Mouse (Mus musculus): ENCODE results near the gene Ldb2. TPM values are rescaled to one million over a fixed set of nuclear protein-coding genes. Genes with fewer than 3 reads are reported as not detected.
A peak's percentile ranks its signal among the peaks of the same experiment; 100 is the strongest.

The Ldb2 gene
- 24.3 and 30.9 TPM in 2 replicates for polyA plus RNA-seq (2016; fragmentation: Nextera tagmentation; extraction: Ambion mirVana)

- WGBS: 2% methylated on average over 19 of the region's 19 CpGs
- no peaks in the 10 kb centered on the region for H3K9me3 ChIP-seq
- peak within 1 kb of the TSS; percentile 83 for H3K27ac ChIP-seq (replicated peaks)
- peak within 1 kb of the TSS; percentile 56 for H3K4me3 ChIP-seq
- no peaks in the 10 kb centered on the region for H3K36me3 ChIP-seq (replicated peaks)
- peak; percentile 84 for DNase-seq (ENCODE audit: low spot score)
- H3K4me1 ChIP-seq: peaks cover 52% of the 10 kb centered on the region
- H3K27me3 ChIP-seq (replicated peaks; ENCODE audit: low read depth, poor library complexity, severe bottlenecking): no peaks in the 10 kb centered on the region
These were observed at the start of gene Ldb2 for GRCm38 (mm10) chr5:44799053-44799860. Gene Ldb2 (minus strand): TSS chr5:44799680.

DNA sequence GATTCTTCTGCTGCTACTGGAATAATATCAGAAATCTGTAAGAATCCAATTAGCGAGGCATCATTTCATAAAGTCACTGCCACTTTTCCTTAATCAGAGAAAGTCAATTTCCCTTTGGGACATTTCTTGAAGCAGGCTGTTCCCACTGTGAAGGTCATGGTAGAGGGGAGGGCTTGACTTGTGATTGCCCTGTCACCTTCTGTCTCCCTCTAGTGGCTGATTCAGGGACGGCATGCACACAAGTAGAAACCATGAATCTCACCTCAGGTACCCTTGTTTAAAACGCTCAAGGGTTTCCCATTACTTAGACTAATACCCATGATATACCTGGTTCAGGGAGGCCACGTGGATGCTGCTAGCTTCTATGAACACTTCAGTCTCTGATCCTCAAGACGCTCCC lies 31.8 kb upstream of the Ldb2 start:
- WGBS: 62% methylated on average over 5 of the region's 5 CpGs
- DNase-seq (ENCODE audit: low spot score): peak; percentile 18
- Histone ChIP-seq H3K36me3 (replicated peaks) (no peaks in the 10 kb centered on the region), H3K9me3 (no peaks in the 10 kb centered on the region), H3K27ac (replicated peaks) (no peak overlapping the region), H3K4me1 (no peaks in the 10 kb centered on the region), H3K4me3 (no peak overlapping the region), H3K27me3 (replicated peaks; ENCODE audit: low read depth, poor library complexity, severe bottlenecking) (no peaks in the 10 kb centered on the region)

DNA sequence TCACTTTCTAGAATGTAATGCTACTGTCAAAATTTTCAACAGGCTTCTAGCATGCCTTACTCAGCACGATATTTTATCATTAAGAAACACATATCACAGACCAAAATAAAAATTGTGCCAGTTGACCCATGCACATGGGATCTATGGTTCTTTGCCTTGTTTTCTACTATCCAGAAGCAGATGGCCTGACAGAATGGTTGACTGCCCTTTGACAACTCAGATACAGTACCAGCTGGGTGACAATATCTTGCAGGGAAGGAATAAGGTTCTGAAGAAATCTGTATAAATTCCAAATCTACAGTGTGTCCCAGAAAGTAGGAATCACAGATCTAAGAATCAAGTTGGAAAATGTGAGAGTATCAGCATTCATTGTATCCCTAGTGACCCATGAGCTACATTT lies 16.0 kb upstream of the Ldb2 start:
- DNase-seq (ENCODE audit: low spot score): no peak
- no peaks in the 10 kb centered on the region for H3K9me3 ChIP-seq
- no peaks in the 10 kb centered on the region for H3K4me1 ChIP-seq
- H3K27me3 ChIP-seq (replicated peaks; ENCODE audit: low read depth, poor library complexity, severe bottlenecking): no peaks in the 10 kb centered on the region
- H3K27ac ChIP-seq (replicated peaks): no peak overlapping the region
- H3K36me3 ChIP-seq (replicated peaks): no peaks in the 10 kb centered on the region
- WGBS: 96% methylated on average over 1 of the region's 1 CpGs
- no peak overlapping the region for H3K4me3 ChIP-seq

- H3K4me3 ChIP-seq: no peak overlapping the region
- peaks cover 6% of the 10 kb centered on the region for H3K4me1 ChIP-seq
- no peaks in the 10 kb centered on the region for H3K9me3 ChIP-seq
- no peak for DNase-seq (ENCODE audit: low spot score)
- H3K27ac ChIP-seq (replicated peaks): no peak overlapping the region
- WGBS: 87% methylated on average over 2 of the region's 2 CpGs
- H3K36me3 ChIP-seq (replicated peaks): no peaks in the 10 kb centered on the region
- H3K27me3 ChIP-seq (replicated peaks; ENCODE audit: low read depth, poor library complexity, severe bottlenecking): no peaks in the 10 kb centered on the region
These were observed 6.5 kb upstream of the Ldb2 start for GRCm38 (mm10) chr5:44805960-44806359.

DNA sequence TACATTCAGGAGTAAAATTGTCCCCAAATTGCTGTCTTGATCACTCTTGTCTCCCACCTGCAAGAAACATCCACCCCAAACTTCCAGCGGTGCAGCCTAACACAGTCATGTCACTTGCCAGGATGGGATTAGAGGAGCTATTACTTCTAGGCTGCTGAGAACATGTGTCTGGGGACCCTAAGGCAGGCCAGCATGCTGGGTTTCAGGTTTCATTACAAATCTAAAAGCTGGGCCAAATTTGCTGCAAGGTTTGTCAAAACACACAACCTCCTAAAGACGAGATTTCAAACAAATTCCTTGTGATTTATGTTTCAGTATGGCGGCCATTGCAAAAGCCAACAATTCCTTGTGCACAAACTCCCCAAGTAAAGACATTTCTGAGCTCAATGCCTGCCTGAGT lies 1.6 kb upstream of the Ldb2 start:
- peak; percentile 39 for DNase-seq (ENCODE audit: low spot score)
- Histone ChIP-seq H3K4me3 (no peak overlapping the region), H3K9me3 (no peaks in the 10 kb centered on the region), H3K27ac (replicated peaks) (peak overlapping the region; percentile 49), H3K4me1 (peaks cover 39% of the 10 kb centered on the region), H3K36me3 (replicated peaks) (no peaks in the 10 kb centered on the region), H3K27me3 (replicated peaks; ENCODE audit: low read depth, poor library complexity, severe bottlenecking) (no peaks in the 10 kb centered on the region)
- WGBS: 17% methylated on average over 3 of the region's 3 CpGs

- Histone ChIP-seq H3K4me1 (peaks cover 46% of the 10 kb centered on the region), H3K27ac (replicated peaks) (peak overlapping the region; percentile 83), H3K27me3 (replicated peaks; ENCODE audit: low read depth, poor library complexity, severe bottlenecking) (no peaks in the 10 kb centered on the region), H3K4me3 (peak overlapping the region; percentile 56), H3K9me3 (no peaks in the 10 kb centered on the region), H3K36me3 (replicated peaks) (no peaks in the 10 kb centered on the region)
- peak; percentile 16 for DNase-seq (ENCODE audit: low spot score)
- WGBS: 12% methylated on average over 2 of the region's 2 CpGs
These were observed 381 bp upstream of the Ldb2 start for GRCm38 (mm10) chr5:44799861-44800260.

GRCm38 (mm10) chr5:44798493-44798892 lies 987 bp downstream of the Ldb2 start:
- peak; percentile 15 for DNase-seq (ENCODE audit: low spot score)

GRCm38 (mm10) chr5:44798056-44798455 lies 1.4 kb downstream of the Ldb2 start:
- 10% methylated on average over 2 of the region's 2 CpGs for WGBS
- Histone ChIP-seq H3K27ac (replicated peaks) (peak overlapping the region; percentile 83; the same call in 1 of the 2 replicates), H3K36me3 (replicated peaks) (no peaks in the 10 kb centered on the region), H3K27me3 (replicated peaks; ENCODE audit: low read depth, poor library complexity, severe bottlenecking) (no peaks in the 10 kb centered on the region), H3K4me3 (peak overlapping the region; percentile 56), H3K9me3 (no peaks in the 10 kb centered on the region), H3K4me1 (peaks cover 54% of the 10 kb centered on the region)
- no peak for DNase-seq (ENCODE audit: low spot score)

More at GRCm38 (mm10) chr5:44798493-44798892, 987 bp downstream of the Ldb2 start:
- WGBS: 6% methylated on average over 3 of the region's 3 CpGs
- Histone ChIP-seq H3K4me1 (peaks cover 54% of the 10 kb centered on the region), H3K27ac (replicated peaks) (peak overlapping the region; percentile 83), H3K36me3 (replicated peaks) (no peaks in the 10 kb centered on the region), H3K27me3 (replicated peaks; ENCODE audit: low read depth, poor library complexity, severe bottlenecking) (no peaks in the 10 kb centered on the region), H3K9me3 (no peaks in the 10 kb centered on the region), H3K4me3 (peak overlapping the region; percentile 56)

DNA sequence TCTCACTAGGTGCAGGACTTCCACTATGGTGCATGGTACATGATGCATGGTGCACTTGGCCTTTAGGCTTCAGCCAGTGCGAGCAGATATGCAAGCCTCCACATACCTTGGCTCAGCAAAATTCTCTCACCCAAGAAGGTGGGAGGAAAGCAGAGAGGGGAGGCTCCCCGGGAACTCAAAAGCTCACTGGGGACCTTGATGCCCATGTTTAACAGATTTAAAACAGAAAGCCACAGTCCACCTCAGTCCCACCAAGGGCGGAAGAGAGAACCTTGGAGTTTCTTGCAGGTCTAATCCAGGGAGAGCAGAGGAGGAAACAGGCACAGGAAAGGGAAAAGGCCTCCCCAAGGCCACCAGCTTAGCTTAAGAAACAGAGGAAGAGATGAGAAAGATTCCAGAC lies 14.9 kb downstream of the Ldb2 start:
- DNase-seq (ENCODE audit: low spot score): no peak
- H3K36me3 ChIP-seq (replicated peaks): no peaks in the 10 kb centered on the region
- H3K9me3 ChIP-seq: no peaks in the 10 kb centered on the region
- no peak overlapping the region for H3K4me3 ChIP-seq
- WGBS: 88% methylated on average over 3 of the region's 3 CpGs
- no peak overlapping the region for H3K27ac ChIP-seq (replicated peaks)
- H3K4me1 ChIP-seq: 0 out of 2 replicates have a peak, but pooled peaks cover 4% of the 10 kb centered on the region
- H3K27me3 ChIP-seq (replicated peaks; ENCODE audit: low read depth, poor library complexity, severe bottlenecking): no peaks in the 10 kb centered on the region

DNA sequence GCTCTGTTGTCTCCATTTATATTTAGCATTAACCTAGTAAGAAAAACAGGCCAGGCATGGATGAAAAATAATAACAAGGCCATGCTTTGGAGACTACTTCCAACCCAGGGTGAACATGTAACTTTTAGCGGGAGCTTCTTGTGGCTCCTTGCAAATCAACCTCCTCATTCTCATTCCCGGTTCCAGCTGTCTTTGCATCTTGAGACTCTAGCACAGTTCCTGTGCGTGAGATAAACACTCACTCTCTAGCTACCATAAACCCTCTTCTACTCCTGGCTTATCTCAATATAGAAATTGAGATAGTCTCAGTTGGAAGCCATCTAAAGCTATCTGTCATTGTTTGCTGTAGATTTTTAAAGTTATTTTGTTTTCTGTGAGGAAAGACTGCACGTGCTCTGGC lies 20.1 kb downstream of the Ldb2 start:
- H3K9me3 ChIP-seq: no peaks in the 10 kb centered on the region
- no peaks in the 10 kb centered on the region for H3K4me1 ChIP-seq
- peaks cover 4% of the 10 kb centered on the region for H3K36me3 ChIP-seq (replicated peaks)
- H3K4me3 ChIP-seq: no peak overlapping the region
- H3K27ac ChIP-seq (replicated peaks): no peak overlapping the region
- no peak for DNase-seq (ENCODE audit: low spot score)
- 91% methylated on average over 4 of the region's 4 CpGs for WGBS
- no peaks in the 10 kb centered on the region for H3K27me3 ChIP-seq (replicated peaks; ENCODE audit: low read depth, poor library complexity, severe bottlenecking)

GRCm38 (mm10) chr5:44768472-44768871 lies 31.0 kb downstream of the Ldb2 start:
- DNase-seq (ENCODE audit: low spot score): no peak
- WGBS: 92% methylated on average over 8 of the region's 8 CpGs
- no peaks in the 10 kb centered on the region for H3K4me1 ChIP-seq
- H3K4me3 ChIP-seq: no peak overlapping the region
- H3K9me3 ChIP-seq: no peaks in the 10 kb centered on the region
- no peaks in the 10 kb centered on the region for H3K36me3 ChIP-seq (replicated peaks)
- no peaks in the 10 kb centered on the region for H3K27me3 ChIP-seq (replicated peaks; ENCODE audit: low read depth, poor library complexity, severe bottlenecking)
- H3K27ac ChIP-seq (replicated peaks): no peak overlapping the region

- no peaks in the 10 kb centered on the region for H3K27me3 ChIP-seq (replicated peaks; ENCODE audit: low read depth, poor library complexity, severe bottlenecking)
- no peaks in the 10 kb centered on the region for H3K36me3 ChIP-seq (replicated peaks)
- no peak overlapping the region for H3K27ac ChIP-seq (replicated peaks)
- WGBS: 79% methylated on average over 7 of the region's 7 CpGs
- no peak overlapping the region for H3K4me3 ChIP-seq
- DNase-seq (ENCODE audit: low spot score): no peak
- no peaks in the 10 kb centered on the region for H3K4me1 ChIP-seq
- H3K9me3 ChIP-seq: no peaks in the 10 kb centered on the region
These were observed 34.6 kb downstream of the Ldb2 start for GRCm38 (mm10) chr5:44764911-44765310.

GRCm38 (mm10) chr5:44759178-44759577 lies 40.3 kb downstream of the Ldb2 start:
- no peak for DNase-seq (ENCODE audit: low spot score)
- Histone ChIP-seq H3K4me3 (no peak overlapping the region), H3K27me3 (replicated peaks; ENCODE audit: low read depth, poor library complexity, severe bottlenecking) (no peaks in the 10 kb centered on the region), H3K4me1 (no peaks in the 10 kb centered on the region), H3K9me3 (no peaks in the 10 kb centered on the region), H3K36me3 (replicated peaks) (no peaks in the 10 kb centered on the region), H3K27ac (replicated peaks) (no peak overlapping the region)
- WGBS: 76% methylated on average over 4 of the region's 4 CpGs
